Mouse (Mus musculus) MEL (cell line): ENCODE measurements around the gene Rasl11a.

Source experiments
- CTCF ChIP-seq, 3 experiments: IDR thresholded peaks in 2 of 3; conservative IDR thresholded peaks in 1 of 3; 2 replicates each; pipeline ENCODE4 v1.5.1; 2011 to 2012; ENCODE audit warnings: low read length in 3 of 3, low read depth in 2 of 3, mild to moderate bottlenecking in 2 of 3, improper control_type of control experiment in 1 of 3, inconsistent platforms in 1 of 3, mixed read lengths in 1 of 3, moderate library complexity in 1 of 3; ENCODE audit not compliant: control insufficient read depth in 1 of 3, insufficient read depth in 1 of 3, poor library complexity in 1 of 3, severe bottlenecking in 1 of 3
- EP300 ChIP-seq, 2 experiments: IDR thresholded peaks; 2 replicates each; pipeline ENCODE4 v1.6.1; 2011; ENCODE audit warnings: improper control_type of control experiment in 2 of 2, low read length in 2 of 2, low read depth in 1 of 2, mild to moderate bottlenecking in 1 of 2
- POLR2A ChIP-seq, 2 experiments: IDR thresholded peaks; 2 replicates each; pipeline ENCODE4 v1.6.1; 2011 to 2012; ENCODE audit warnings: low read length in 2 of 2, mild to moderate bottlenecking in 2 of 2, control low read depth in 1 of 2, improper control_type of control experiment in 1 of 2, low read depth in 1 of 2, moderate library complexity in 1 of 2; ENCODE audit not compliant: control insufficient read depth in 1 of 2, insufficient read depth in 1 of 2, poor library complexity in 1 of 2
- SIN3A ChIP-seq: IDR thresholded peaks from 2 replicates; pipeline ENCODE4 v1.6.1; 2012; ENCODE audit warnings: low read length, improper control_type of control experiment, inconsistent platforms
- ZC3H11A ChIP-seq: IDR thresholded peaks from 2 replicates; pipeline ENCODE4 v1.6.1; 2012; ENCODE audit warnings: low read depth, mild to moderate bottlenecking, inconsistent platforms, low read length, improper control_type of control experiment
- ZMIZ1 ChIP-seq: IDR thresholded peaks from 2 replicates; pipeline ENCODE4 v1.6.1; 2012; ENCODE audit warnings: low read depth, mild to moderate bottlenecking, inconsistent platforms, low read length, improper control_type of control experiment, moderate library complexity
- ZNF384 ChIP-seq: IDR thresholded peaks from 2 replicates; pipeline ENCODE4 v1.6.1; 2012; ENCODE audit warnings: low read depth, mild to moderate bottlenecking, inconsistent platforms, low read length, improper control_type of control experiment

- no peak for TF ChIP-seq CTCF (IDR thresholded peaks at IDR 0.05 in 2 of 3, conservative IDR thresholded peaks at IDR 0.05 in 1 of 3; ENCODE audit: control insufficient read depth in 1 of 3, insufficient read depth in 1 of 3, low read depth in 2 of 3, low read length in 3 of 3, poor library complexity in 1 of 3, severe bottlenecking in 1 of 3)
- TF ChIP-seq POLR2A (IDR thresholded peaks at IDR 0.05; ENCODE audit: control insufficient read depth in 1 of 2, insufficient read depth in 1 of 2, low read depth in 1 of 2, low read length in 2 of 2, poor library complexity in 1 of 2) = no peak
- no peak for TF ChIP-seq SIN3A
- no peak for TF ChIP-seq ZNF384
- no peak for TF ChIP-seq EP300 (IDR thresholded peaks at IDR 0.05; ENCODE audit: low read depth in 1 of 2, low read length in 2 of 2)
- no peak for TF ChIP-seq ZMIZ1
- no peak for TF ChIP-seq ZC3H11A
Measured at GRCm38 (mm10) chr5:146812866-146813265, 32.0 kb upstream of the Rasl11a start.
